Mouse (Mus musculus): Measurements from ENCODE around the gene Atxn10.

DNA sequence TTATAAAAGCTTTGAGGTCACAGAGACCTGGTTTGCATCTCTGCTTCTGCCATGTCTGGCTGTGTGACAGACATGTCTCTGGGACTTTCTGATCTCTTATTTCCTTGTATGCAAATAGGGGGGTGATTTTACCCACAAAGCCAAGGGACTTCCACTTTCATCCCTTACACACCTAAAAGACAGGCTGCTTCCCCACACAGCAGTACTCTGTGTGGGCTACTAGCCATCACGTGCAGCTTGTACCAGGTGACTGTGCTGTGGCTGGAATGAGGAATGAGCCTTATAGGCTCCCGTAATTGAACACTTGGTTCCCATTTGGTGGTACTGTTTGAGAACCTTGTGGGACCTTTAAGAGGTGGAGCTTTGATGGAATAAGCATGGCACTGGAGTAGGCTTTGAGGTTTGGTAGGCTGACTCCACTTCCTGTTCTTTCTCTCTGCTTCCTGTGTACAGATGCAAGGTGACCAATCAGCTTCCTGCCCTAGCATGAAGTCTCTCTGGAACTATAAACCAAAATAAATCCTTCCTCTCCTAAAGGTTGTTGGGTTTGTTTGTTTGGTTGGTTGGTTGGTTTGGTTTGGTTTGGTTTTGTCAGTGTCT, 28.9 kb upstream of the Atxn10 start:
- TF ChIP-seq CTCF (IDR thresholded peaks at IDR 0.05; ENCODE audit: borderline replicate concordance, insufficient read depth, low read length) = no peak
- TF ChIP-seq POLR2A (IDR thresholded peaks at IDR 0.05; ENCODE audit: low read depth, low read length) = no peak

All from embryonic fibroblast, embryonic 13.5 days (primary cell).